Mouse (Mus musculus) C2C12 (cell line): ENCODE data around the gene A430005L14Rik.

Experiments used
- CEBPB ChIP-seq: IDR thresholded peaks from one replicate; pipeline ENCODE4 v1.6.1; 2011; ENCODE audit warnings: low read depth, mild to moderate bottlenecking, control low read depth, moderate library complexity
- CTCF ChIP-seq: IDR thresholded peaks from one replicate; pipeline ENCODE4 v1.5.1; 2011; ENCODE audit not compliant: control insufficient read depth, insufficient read depth, insufficient read length
- MYOD1 ChIP-seq: IDR thresholded peaks from one replicate; pipeline ENCODE4 v1.6.1; 2011; ENCODE audit warnings: low read depth; ENCODE audit not compliant: control insufficient read depth, insufficient read length

GRCm38 (mm10) chr4:153945741-153946140 lies 11.3 kb upstream of the A430005L14Rik start:
- no peak for TF ChIP-seq CTCF
- no peak for TF ChIP-seq CEBPB
- TF ChIP-seq MYOD1: no peak
